Mouse (Mus musculus) kidney, embryonic 14.5 days (tissue): ENCODE data around the gene Kcnc4. TPM values are rescaled to one million over a fixed set of nuclear protein-coding genes. Genes with fewer than 3 reads are reported as not detected.

Source experiments
- ATAC-seq: fragments of 200-750 bp; cut with Nextera tagmentation; 2 replicates; pipeline ENCODE4 v1.8.0; 2017; ENCODE audit warnings: moderate number of reproducible peaks, mild to moderate bottlenecking, moderate TSS enrichment, moderate library complexity; ENCODE audit not compliant: low FRiP score, low TSS enrichment
- H3K27ac ChIP-seq: fragments of 300-500 bp; sonication (generic); 2 replicates; pipeline ENCODE4 v1.5.1; 2014; ENCODE audit warnings: low read depth, mild to moderate bottlenecking, low read length, moderate library complexity, mixed read lengths
- H3K27me3 ChIP-seq: fragments of 300-500 bp; sonication (generic); 2 replicates; pipeline ENCODE4 v1.6.1; 2014; ENCODE audit warnings: mild to moderate bottlenecking, low read length; ENCODE audit not compliant: control insufficient read depth, insufficient read depth
- H3K36me3 ChIP-seq: fragments of 300-500 bp; sonication (generic); 2 replicates; pipeline ENCODE4 v1.6.1; 2014; ENCODE audit warnings: low read length, mixed read lengths; ENCODE audit not compliant: control insufficient read depth, insufficient read depth
- H3K4me1 ChIP-seq: fragments of 300-500 bp; sonication (generic); 2 replicates; pipeline ENCODE4 v1.6.1; 2014; ENCODE audit warnings: low read length, mixed read lengths; ENCODE audit not compliant: control insufficient read depth, insufficient read depth
- H3K4me2 ChIP-seq: fragments of 300-500 bp; sonication (generic); replicated peaks from 2 replicates; pipeline ENCODE4 v1.6.1; 2014; ENCODE audit warnings: low read depth, mild to moderate bottlenecking, low read length
- H3K4me3 ChIP-seq: fragments of 300-500 bp; sonication (generic); 2 replicates; pipeline ENCODE4 v1.5.1; 2014; ENCODE audit warnings: mild to moderate bottlenecking, low read length
- H3K9ac ChIP-seq: fragments of 300-500 bp; sonication (generic); 2 replicates; pipeline ENCODE4 v1.6.1; 2014; ENCODE audit warnings: low read depth, mild to moderate bottlenecking, low read length, moderate library complexity
- H3K9me3 ChIP-seq: fragments of 300-500 bp; sonication (generic); 2 replicates; pipeline ENCODE4 v1.6.1; 2016; ENCODE audit warnings: low read length; ENCODE audit not compliant: control insufficient read depth
- WGBS: fragments of 180-500 bp; shearing (Covaris S2); extraction: QIAGEN DNeasy Blood & Tissue Kit; methylation state at CpG from one replicate; pipeline ENCODE4 v1.1.7; 2014; 5-methylcytosine and 5-hydroxymethylcytosine counted together
- polyA plus RNA-seq: library from polyadenylated mRNA; unstranded; fragments of >200 nt; fragmentation: Nextera tagmentation; extraction: Ambion mirVana; gene quantifications from 2 replicates; pipeline ENCODE4 v1.2.1, GENCODE M21; 2014

Gene Kcnc4
- polyA plus RNA-seq, 1 experiment from 2014 or later = 0.16 TPM

- no peaks in the 10 kb centered on the region for H3K27me3 ChIP-seq
- H3K9ac ChIP-seq = no peak overlapping the region
- H3K27ac ChIP-seq = no peak overlapping the region
- no peaks in the 10 kb centered on the region for H3K36me3 ChIP-seq
- no peaks in the 10 kb centered on the region for H3K4me1 ChIP-seq
- peaks cover 14% of the 10 kb centered on the region for H3K9me3 ChIP-seq
- WGBS = 97% methylated on average over 11 of the region's 11 CpGs
- no peak overlapping the region for H3K4me2 ChIP-seq
- no peak for ATAC-seq
- H3K4me3 ChIP-seq = no peak overlapping the region
Measured at GRCm38 (mm10) chr3:107500301-107500700, 40.9 kb upstream of the Kcnc4 start.

GRCm38 (mm10) chr3:107496086-107496850 lies 36.9 kb upstream of the Kcnc4 start:
- no peak for ATAC-seq
- Histone ChIP-seq H3K27me3 (no peaks in the 10 kb centered on the region), H3K4me3 (no peak overlapping the region), H3K9me3 (peaks cover 14% of the 10 kb centered on the region), H3K4me1 (no peaks in the 10 kb centered on the region; the same call in 1 of the 2 replicates), H3K36me3 (no peaks in the 10 kb centered on the region), H3K4me2 (no peak overlapping the region), H3K9ac (no peak overlapping the region), H3K27ac (no peak overlapping the region)
- WGBS = 59% methylated on average over 13 of the region's 13 CpGs

- 88% methylated on average over 6 of the region's 6 CpGs for WGBS
- ATAC-seq = no peak
- Histone ChIP-seq H3K27ac (no peak overlapping the region), H3K4me2 (no peak overlapping the region), H3K4me3 (no peak overlapping the region), H3K27me3 (no peaks in the 10 kb centered on the region), H3K9ac (no peak overlapping the region), H3K9me3 (peaks cover 10% of the 10 kb centered on the region), H3K36me3 (no peaks in the 10 kb centered on the region), H3K4me1 (peaks cover 4% of the 10 kb centered on the region; the same call in 1 of the 2 replicates)
Measured at GRCm38 (mm10) chr3:107495524-107495923, 36.2 kb upstream of the Kcnc4 start.

- Histone ChIP-seq H3K36me3 (no peaks in the 10 kb centered on the region), H3K9ac (no peak overlapping the region), H3K27me3 (no peaks in the 10 kb centered on the region), H3K4me3 (no peak overlapping the region), H3K9me3 (no peaks in the 10 kb centered on the region), H3K4me1 (peaks cover 4% of the 10 kb centered on the region; the same call in 1 of the 2 replicates), H3K27ac (no peak overlapping the region), H3K4me2 (no peak overlapping the region)
- WGBS = 56% methylated on average over 6 of the region's 6 CpGs
- ATAC-seq = peak; percentile 58; the same call in 1 of the 2 replicates
Measured at GRCm38 (mm10) chr3:107491459-107491858, 32.1 kb upstream of the Kcnc4 start.

GRCm38 (mm10) chr3:107488637-107489036 lies 29.3 kb upstream of the Kcnc4 start:
- H3K27me3 ChIP-seq = no peaks in the 10 kb centered on the region
- H3K9ac ChIP-seq = no peak overlapping the region
- ATAC-seq = no peak
- H3K9me3 ChIP-seq = no peaks in the 10 kb centered on the region
- H3K27ac ChIP-seq = no peak overlapping the region
- H3K4me1 ChIP-seq = peaks cover 4% of the 10 kb centered on the region; the same call in 1 of the 2 replicates
- no peak overlapping the region for H3K4me3 ChIP-seq
- no peak overlapping the region for H3K4me2 ChIP-seq
- WGBS = 46% methylated on average over 4 of the region's 4 CpGs
- no peaks in the 10 kb centered on the region for H3K36me3 ChIP-seq

GRCm38 (mm10) chr3:107483290-107483689 lies 23.9 kb upstream of the Kcnc4 start:
- H3K4me3 ChIP-seq = no peak overlapping the region
- H3K4me2 ChIP-seq = no peak overlapping the region
- no peaks in the 10 kb centered on the region for H3K36me3 ChIP-seq
- H3K9ac ChIP-seq = no peak overlapping the region
- H3K9me3 ChIP-seq = no peaks in the 10 kb centered on the region
- H3K27me3 ChIP-seq = no peaks in the 10 kb centered on the region
- no peaks in the 10 kb centered on the region for H3K4me1 ChIP-seq
- H3K27ac ChIP-seq = no peak overlapping the region
- WGBS = 53% methylated on average over 11 of the region's 11 CpGs
- ATAC-seq = peak; percentile 28; the same call in 1 of the 2 replicates

GRCm38 (mm10) chr3:107480660-107481059 lies 21.3 kb upstream of the Kcnc4 start:
- no peaks in the 10 kb centered on the region for H3K27me3 ChIP-seq
- H3K9ac ChIP-seq = no peak overlapping the region
- no peaks in the 10 kb centered on the region for H3K9me3 ChIP-seq
- 64% methylated on average over 3 of the region's 3 CpGs for WGBS
- H3K4me2 ChIP-seq = no peak overlapping the region
- no peak for ATAC-seq
- no peak overlapping the region for H3K4me3 ChIP-seq
- H3K36me3 ChIP-seq = no peaks in the 10 kb centered on the region
- no peak overlapping the region for H3K27ac ChIP-seq
- H3K4me1 ChIP-seq = no peaks in the 10 kb centered on the region

GRCm38 (mm10) chr3:107472198-107472597 lies 12.8 kb upstream of the Kcnc4 start:
- Histone ChIP-seq H3K9me3 (no peaks in the 10 kb centered on the region), H3K27ac (no peak overlapping the region), H3K36me3 (no peaks in the 10 kb centered on the region), H3K4me1 (no peaks in the 10 kb centered on the region), H3K27me3 (peaks cover 3% of the 10 kb centered on the region; the same call in 1 of the 2 replicates), H3K4me3 (no peak overlapping the region), H3K4me2 (no peak overlapping the region), H3K9ac (no peak overlapping the region)
- peak; percentile 85 for ATAC-seq
- 17% methylated on average over 6 of the region's 6 CpGs for WGBS

GRCm38 (mm10) chr3:107469059-107469458 lies 9.7 kb upstream of the Kcnc4 start:
- H3K36me3 ChIP-seq = no peaks in the 10 kb centered on the region
- no peak overlapping the region for H3K9ac ChIP-seq
- no peaks in the 10 kb centered on the region for H3K4me1 ChIP-seq
- peaks cover 14% of the 10 kb centered on the region; the same call in 1 of the 2 replicates for H3K27me3 ChIP-seq
- no peak overlapping the region for H3K27ac ChIP-seq
- 78% methylated on average over 4 of the region's 4 CpGs for WGBS
- H3K4me2 ChIP-seq = no peak overlapping the region
- no peak for ATAC-seq
- no peaks in the 10 kb centered on the region for H3K9me3 ChIP-seq
- no peak overlapping the region for H3K4me3 ChIP-seq
